Mouse (Mus musculus): ENCODE results near the gene Gm4131.

- no peak for TF ChIP-seq CTCF (IDR thresholded peaks at IDR 0.05; ENCODE audit: low read depth)
- no peak for TF ChIP-seq EP300 (optimal IDR thresholded peaks at IDR 0.05)
Measured at GRCm38 (mm10) chr14:62536127-62536526, 30.6 kb downstream of the Gm4131 start.

Measured in stomach, postnatal 0 days (tissue).